Mouse (Mus musculus) neural tube, embryonic 15.5 days (tissue): ENCODE results near the gene Larp6. TPM values are rescaled to one million over a fixed set of nuclear protein-coding genes. Genes with fewer than 3 reads are reported as not detected.

Experiments used
- ATAC-seq: fragments of 200-750 bp; cut with Nextera tagmentation; 2 replicates; pipeline ENCODE4 v1.8.0; 2017; ENCODE audit warnings: mild to moderate bottlenecking, moderate TSS enrichment, moderate library complexity; ENCODE audit not compliant: low FRiP score
- H3K27ac ChIP-seq: fragments of 300-500 bp; sonication (generic); replicated peaks from 2 replicates; pipeline ENCODE4 v1.5.1; 2015; ENCODE audit warnings: mild to moderate bottlenecking, inconsistent platforms
- H3K27me3 ChIP-seq: fragments of 300-500 bp; sonication (generic); replicated peaks from 2 replicates; pipeline ENCODE4 v1.6.1; 2015; ENCODE audit warnings: inconsistent platforms
- H3K36me3 ChIP-seq: fragments of 300-500 bp; sonication (generic); 2 replicates; pipeline ENCODE4 v1.6.1; 2015; ENCODE audit warnings: inconsistent platforms
- H3K4me1 ChIP-seq: fragments of 300-500 bp; sonication (generic); 2 replicates; pipeline ENCODE4 v1.6.1; 2015; ENCODE audit warnings: inconsistent platforms
- H3K4me2 ChIP-seq: fragments of 300-500 bp; sonication (generic); 2 replicates; pipeline ENCODE4 v1.6.1; 2015; ENCODE audit warnings: inconsistent platforms, mild to moderate bottlenecking, moderate library complexity
- H3K4me3 ChIP-seq: fragments of 300-500 bp; sonication (generic); replicated peaks from 2 replicates; pipeline ENCODE4 v1.5.1; 2015; ENCODE audit warnings: mild to moderate bottlenecking, inconsistent platforms
- H3K9ac ChIP-seq: fragments of 300-500 bp; sonication (generic); replicated peaks from 2 replicates; pipeline ENCODE4 v1.6.1; 2015; ENCODE audit warnings: mild to moderate bottlenecking, inconsistent platforms
- H3K9me3 ChIP-seq: fragments of 300-500 bp; sonication (generic); replicated peaks from 2 replicates; pipeline ENCODE4 v1.6.1; 2016; ENCODE audit warnings: inconsistent platforms
- WGBS: fragments of 180-500 bp; shearing (Covaris S2); methylation state at CpG from one replicate; pipeline ENCODE4 v1.1.7; 2015; ENCODE audit warnings: mixed read lengths; 5-methylcytosine and 5-hydroxymethylcytosine counted together
- polyA plus RNA-seq: library from polyadenylated mRNA; unstranded; fragments of >200 nt; fragmentation: Nextera tagmentation; extraction: Ambion mirVana; gene quantifications from 2 replicates; pipeline ENCODE4 v1.2.1, GENCODE M21; 2015

Larp6 gene
- polyA plus RNA-seq, 1 experiment from 2014 or later: 24.1 TPM

DNA sequence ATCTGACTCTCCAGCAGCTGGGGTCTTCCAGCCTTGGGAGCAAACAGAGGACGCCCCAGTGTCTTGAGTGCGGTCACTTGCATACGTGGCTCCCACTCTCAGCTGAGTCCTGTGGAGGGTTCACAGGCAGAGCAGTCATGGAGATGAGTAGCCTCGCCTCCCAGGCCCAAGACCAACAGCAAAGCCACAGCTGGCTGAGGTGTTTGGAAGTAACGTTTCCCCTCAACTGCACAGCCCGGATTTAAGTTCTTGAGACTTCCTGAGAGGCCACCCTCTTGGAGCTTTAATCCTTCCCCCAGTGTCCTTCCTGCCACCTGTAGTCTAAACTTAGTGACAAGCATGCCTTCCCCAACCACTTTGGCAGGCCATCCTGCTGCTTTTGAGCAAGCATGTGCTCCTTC is 56.9 kb downstream of the Larp6 start:
- Histone ChIP-seq H3K27ac (0 out of 2 replicates have a peak overlapping the region, but pooled peaks have one; percentile 43), H3K36me3 (no peaks in the 10 kb centered on the region), H3K4me2 (no peak overlapping the region), H3K27me3 (no peaks in the 10 kb centered on the region), H3K4me3 (no peak overlapping the region), H3K9ac (no peak overlapping the region), H3K9me3 (no peaks in the 10 kb centered on the region), H3K4me1 (no peaks in the 10 kb centered on the region)
- 78% methylated on average over 6 of the region's 6 CpGs for WGBS
- ATAC-seq: no peak

DNA sequence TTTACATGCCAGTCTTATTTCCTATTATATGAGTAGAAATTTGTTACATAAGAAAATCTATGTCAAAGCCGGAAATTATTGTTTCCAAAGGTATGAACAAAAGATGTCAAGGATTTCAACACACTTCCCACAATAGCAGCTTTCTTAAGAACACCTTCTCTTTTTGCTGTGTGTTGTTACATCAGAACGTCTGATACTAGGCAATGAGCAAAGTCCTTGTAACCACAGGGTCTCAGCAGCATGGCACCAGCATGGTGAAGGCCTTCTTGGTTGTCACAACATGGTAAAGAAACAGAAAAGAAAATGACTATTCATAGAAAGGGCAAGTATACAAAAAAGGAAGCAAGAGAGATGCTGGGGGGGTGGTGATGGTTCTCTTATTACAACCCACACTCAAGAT is 60.9 kb downstream of the Larp6 start:
- no peak overlapping the region for H3K4me3 ChIP-seq
- ATAC-seq: no peak
- no peak overlapping the region for H3K9ac ChIP-seq
- H3K36me3 ChIP-seq: no peaks in the 10 kb centered on the region
- H3K4me2 ChIP-seq: no peak overlapping the region
- H3K4me1 ChIP-seq: no peaks in the 10 kb centered on the region
- no peaks in the 10 kb centered on the region for H3K27me3 ChIP-seq
- H3K9me3 ChIP-seq: no peaks in the 10 kb centered on the region
- no peak overlapping the region for H3K27ac ChIP-seq
- WGBS: 93% methylated on average over 2 of the region's 2 CpGs

DNA sequence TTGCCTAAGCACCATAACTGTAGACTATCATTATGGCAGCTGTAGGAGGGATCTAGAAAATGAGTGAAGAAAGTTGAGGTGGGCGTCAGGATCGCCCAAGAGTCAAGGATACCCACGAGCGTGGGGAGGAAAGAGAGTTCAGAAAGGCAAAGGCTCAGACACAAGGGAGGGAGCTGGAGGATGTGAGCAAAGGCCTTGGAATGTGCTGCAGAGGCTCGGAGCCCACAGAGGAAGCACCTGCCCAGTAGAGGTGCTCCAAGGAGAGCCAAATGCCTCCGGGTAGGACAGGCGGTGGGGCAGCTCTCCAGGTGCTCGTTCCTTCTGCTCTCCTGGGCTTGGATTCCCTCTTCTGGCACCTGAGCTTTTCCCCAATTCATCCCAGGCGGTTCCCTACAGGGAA is 64.1 kb downstream of the Larp6 start:
- Histone ChIP-seq H3K9me3 (no peaks in the 10 kb centered on the region), H3K4me2 (no peak overlapping the region), H3K27me3 (no peaks in the 10 kb centered on the region), H3K27ac (no peak overlapping the region), H3K9ac (no peak overlapping the region), H3K4me1 (no peaks in the 10 kb centered on the region), H3K4me3 (no peak overlapping the region), H3K36me3 (no peaks in the 10 kb centered on the region)
- 85% methylated on average over 9 of the region's 9 CpGs for WGBS
- no peak for ATAC-seq

DNA sequence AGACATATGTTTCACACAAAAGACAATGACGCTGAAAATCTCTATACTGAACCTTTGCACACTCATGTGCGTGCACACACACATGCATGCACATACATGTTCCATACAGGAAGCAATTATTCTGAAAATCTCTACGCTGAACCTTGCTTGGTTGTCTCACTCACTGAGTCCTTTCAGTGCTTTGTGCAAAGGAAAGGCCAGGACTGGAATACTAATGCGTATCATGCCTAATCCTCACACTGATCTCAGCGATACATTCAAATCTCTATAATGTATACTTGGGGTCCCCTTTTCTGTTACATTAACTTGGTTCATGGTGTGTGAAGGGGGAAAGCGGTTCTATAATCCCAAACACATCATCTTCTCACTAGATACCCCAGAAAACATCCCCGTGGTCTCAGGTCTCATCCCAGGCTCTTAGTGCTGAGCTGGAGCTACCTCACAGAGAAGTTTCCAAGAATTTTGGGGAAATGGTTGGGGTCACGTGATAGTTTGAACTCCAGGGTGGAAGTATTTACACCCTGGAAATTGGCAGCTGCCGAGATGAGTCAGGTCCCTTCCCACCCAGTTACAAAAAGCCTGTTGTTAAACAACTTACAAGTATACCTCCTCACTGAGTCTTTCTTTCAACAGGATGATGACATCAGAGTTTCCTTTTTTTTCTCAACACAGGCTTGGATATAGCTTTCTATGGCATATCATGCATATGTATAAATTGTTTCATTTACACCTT is 69.4 kb downstream of the Larp6 start:
- H3K9me3 ChIP-seq: no peaks in the 10 kb centered on the region
- no peak overlapping the region for H3K4me2 ChIP-seq
- 77% methylated on average over 9 of the region's 9 CpGs for WGBS
- ATAC-seq: no peak
- no peaks in the 10 kb centered on the region for H3K27me3 ChIP-seq
- no peaks in the 10 kb centered on the region for H3K36me3 ChIP-seq
- no peak overlapping the region for H3K27ac ChIP-seq
- no peak overlapping the region for H3K9ac ChIP-seq
- H3K4me1 ChIP-seq: no peaks in the 10 kb centered on the region
- no peak overlapping the region for H3K4me3 ChIP-seq

DNA sequence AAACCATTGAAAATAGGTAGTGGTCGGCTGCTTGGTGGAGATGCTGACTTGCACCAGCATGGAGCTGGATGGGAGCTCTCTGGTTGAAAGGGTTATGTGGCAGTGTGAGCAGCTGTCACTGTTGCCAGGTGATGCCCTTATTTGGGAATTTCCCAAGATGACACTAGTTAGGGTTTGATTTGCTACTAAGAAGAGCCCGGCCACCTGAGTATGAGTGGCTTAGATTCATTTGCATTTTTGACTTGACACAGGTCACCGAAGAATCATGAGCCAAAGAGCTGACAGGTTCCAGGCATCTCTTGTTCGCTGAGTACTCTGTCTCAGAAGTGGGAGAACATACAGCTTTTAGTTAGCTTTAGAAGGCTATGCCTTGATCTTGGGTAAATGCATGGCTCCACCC is 72.3 kb downstream of the Larp6 start:
- Histone ChIP-seq H3K36me3 (no peaks in the 10 kb centered on the region), H3K9ac (no peak overlapping the region), H3K27ac (no peak overlapping the region), H3K4me1 (no peaks in the 10 kb centered on the region), H3K27me3 (no peaks in the 10 kb centered on the region), H3K9me3 (no peaks in the 10 kb centered on the region), H3K4me2 (no peak overlapping the region), H3K4me3 (no peak overlapping the region)
- ATAC-seq: no peak
- 81% methylated on average over 4 of the region's 4 CpGs for WGBS

DNA sequence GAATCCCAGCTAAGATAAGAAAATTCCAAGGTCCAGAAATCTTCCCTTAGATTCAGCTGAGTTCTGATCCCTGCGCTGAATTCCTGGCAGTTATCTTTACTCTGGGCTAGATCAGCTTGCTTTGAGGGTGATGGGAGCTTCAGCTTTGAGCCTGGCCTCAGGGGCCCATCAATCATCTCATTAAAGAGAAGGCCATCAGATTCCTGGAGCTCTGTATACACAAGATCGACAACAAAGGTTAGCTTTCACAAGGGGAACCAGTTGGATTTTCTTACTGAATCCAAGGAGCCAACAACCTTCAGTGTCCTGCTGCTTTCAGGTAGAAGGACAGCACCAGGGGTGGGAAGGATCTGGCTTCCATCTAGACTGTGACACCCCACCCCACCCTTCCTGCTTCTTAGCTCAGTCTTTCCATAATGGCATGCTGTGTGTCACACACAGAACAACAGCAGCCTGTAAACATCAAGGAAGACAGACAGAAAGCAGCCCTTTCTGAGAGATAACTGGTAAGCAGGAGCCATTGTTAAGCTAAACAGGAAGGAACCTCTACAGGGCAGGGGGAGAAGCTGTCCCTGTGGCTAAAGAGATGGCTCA is 74.8 kb downstream of the Larp6 start:
- no peak overlapping the region for H3K4me2 ChIP-seq
- peaks cover 7% of the 10 kb centered on the region; the same call in 1 of the 2 replicates for H3K27me3 ChIP-seq
- H3K4me3 ChIP-seq: no peak overlapping the region
- WGBS: 17% methylated on average over 2 of the region's 2 CpGs
- H3K27ac ChIP-seq: no peak overlapping the region
- no peaks in the 10 kb centered on the region for H3K4me1 ChIP-seq
- ATAC-seq: no peak
- H3K36me3 ChIP-seq: no peaks in the 10 kb centered on the region
- H3K9ac ChIP-seq: no peak overlapping the region
- H3K9me3 ChIP-seq: no peaks in the 10 kb centered on the region

Other genes with a start within 250 kb of the Larp6 start
- gene Thsd4, start 190.9 kb upstream of the Larp6 start, polyA plus RNA-seq: 6.8 and 7.9 TPM in 2 replicates
- 65.7 and 77.7 TPM in 2 replicates for gene Lrrc49, start 24.8 kb upstream of the Larp6 start, polyA plus RNA-seq
- gene Uaca, start 81.6 kb downstream of the Larp6 start, polyA plus RNA-seq: 16.9 and 24.6 TPM in 2 replicates